Mouse (Mus musculus): ENCODE data around the gene Nipsnap1.

Nipsnap1 gene

GRCm38 (mm10) chr11:4873755-4874475 is at the start of gene Nipsnap1:
Nipsnap1 (plus strand) TSS chr11:4873951.
- peak; percentile 89 for DNase-seq

DNA sequence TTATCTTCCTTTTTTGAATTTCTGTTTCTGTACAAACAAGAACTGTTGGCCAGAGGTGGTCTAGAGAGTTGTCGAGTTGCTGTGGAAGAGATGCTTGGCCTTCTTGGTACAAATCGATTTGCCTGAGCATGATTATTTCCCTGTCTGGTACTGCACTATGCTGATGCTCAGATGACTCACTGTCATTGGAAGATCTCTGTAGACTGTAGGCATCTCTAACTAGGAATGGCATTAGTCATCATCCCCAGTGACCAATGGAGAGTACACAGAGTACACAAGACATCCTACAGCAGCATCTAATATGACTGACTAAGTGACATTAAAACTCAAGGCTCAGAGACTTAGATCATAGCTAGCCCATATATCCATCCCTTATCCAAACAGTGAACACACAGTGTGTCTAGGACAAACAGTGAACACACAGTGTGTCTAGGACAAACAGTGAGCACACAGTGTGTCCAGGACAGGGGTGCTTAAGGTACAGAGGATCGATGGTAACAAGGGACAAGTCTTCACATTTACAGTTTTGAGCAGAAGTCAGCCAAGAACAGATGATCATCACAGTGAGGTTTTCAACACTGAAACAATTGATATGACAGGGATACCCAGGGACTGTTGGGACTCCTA is 47.5 kb upstream of the Nipsnap1 start:
- no peak for DNase-seq

DNA sequence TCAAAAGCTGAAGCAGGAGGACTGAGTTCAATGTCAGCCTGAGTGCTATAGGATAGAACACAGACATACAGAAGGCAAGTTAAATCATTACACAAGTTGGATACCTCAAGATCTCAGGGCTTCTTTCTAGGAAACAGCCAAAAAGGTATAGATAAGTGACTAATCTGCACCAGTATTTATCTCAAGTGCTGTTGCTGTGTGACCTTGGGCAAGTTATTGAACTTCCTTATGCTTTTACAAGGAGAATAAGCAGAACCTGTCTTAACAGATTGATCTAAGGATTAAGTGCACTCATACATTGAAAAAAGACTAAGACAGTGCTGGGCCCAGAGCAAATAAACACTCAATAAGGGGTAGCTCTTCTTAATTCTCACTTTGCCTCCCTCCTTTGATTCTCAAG is 46.4 kb upstream of the Nipsnap1 start:
- DNase-seq: no peak

DNA sequence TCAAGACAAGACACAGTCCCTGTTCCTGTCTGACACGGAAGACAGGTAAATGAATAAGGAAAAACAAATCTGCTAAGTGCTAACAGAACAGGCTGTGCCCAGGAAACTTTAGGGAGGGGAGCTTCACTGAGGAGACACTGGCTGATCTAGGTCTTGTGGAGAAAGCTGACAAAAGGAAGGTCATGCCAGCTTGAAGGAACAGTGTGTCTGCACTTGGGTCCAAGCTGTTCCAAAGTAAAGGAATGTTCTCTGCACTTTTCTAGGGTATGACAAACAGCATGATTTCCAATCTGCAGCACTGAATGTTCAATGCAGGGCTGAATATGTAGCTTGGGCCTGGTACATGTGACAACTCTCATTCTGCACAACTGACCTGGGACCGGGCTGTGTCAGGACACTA is 45.8 kb upstream of the Nipsnap1 start:
- DNase-seq: no peak

DNA sequence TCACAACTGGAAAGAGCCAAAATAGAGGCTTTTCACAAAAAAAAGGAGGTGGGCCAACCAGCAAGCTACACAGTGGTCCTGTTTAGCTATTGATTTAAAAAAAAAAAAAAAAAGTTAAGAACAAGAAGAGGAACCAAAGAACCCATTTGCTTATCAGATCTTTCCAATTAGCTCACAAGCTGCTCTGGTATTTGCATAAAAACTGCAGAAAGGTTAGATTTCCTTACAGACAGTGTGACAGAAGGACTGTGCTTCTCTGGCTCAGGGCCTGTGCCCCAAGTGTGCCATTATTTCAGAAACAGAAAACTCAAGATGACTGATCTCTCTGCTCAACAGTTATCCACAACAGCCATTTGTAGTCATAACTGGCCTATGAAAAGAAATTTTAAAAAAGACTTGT is 42.7 kb upstream of the Nipsnap1 start:
- DNase-seq: no peak

DNA sequence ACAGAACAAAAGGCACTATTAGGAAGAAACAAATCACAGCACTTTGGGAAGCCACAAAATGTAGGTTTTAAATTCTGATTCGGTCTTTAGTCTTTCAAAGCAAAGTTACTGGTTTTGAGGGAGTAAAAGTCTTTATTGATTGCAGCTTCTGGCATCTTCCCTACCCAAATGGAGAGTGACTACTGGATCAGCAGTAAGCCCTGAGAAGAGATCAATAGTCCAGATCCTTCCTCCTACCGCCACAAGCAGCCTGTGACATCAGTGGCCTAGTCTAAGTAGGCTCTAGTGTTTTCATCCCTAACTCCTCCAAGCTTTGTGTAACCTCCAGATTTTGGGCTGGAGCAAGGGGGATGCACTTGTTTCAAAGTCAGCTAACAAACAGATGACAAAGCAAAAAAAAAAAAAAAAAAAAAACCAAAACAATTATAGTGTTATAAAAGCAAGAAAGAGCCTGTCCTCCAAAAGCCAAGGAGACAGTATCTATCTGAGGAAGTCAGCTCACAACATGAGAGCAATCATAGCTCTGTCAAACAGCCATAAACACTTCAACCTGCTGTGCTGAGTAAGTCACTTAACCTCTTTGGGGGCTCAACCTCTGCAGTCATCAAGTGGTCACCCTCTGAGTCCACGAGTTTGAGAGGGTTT is 40.3 kb upstream of the Nipsnap1 start:
- no peak for DNase-seq

- no peak for DNase-seq
These were observed 38.3 kb upstream of the Nipsnap1 start for GRCm38 (mm10) chr11:4835436-4835835.

DNA sequence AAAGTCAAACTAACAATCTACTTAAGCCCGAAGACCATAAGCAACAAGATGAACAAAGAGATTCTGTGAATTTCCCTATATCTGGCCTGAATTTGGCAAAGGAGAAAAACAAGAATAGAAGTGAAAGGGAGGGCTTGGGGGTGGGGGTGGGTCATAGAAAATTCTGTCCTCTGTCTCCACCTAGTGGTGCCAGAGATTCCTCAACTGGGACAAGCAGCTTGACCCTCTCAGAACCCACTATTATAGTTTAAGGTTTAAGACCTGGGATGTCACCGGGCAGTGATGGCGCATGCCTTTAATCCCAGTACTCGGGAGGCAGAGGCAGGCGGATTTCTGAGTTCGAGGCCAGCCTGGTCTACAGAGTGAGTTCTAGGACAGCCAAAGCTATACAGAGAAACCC is 37.0 kb upstream of the Nipsnap1 start:
- DNase-seq: peak; percentile 75

- DNase-seq: no peak
These were observed 36.4 kb upstream of the Nipsnap1 start for GRCm38 (mm10) chr11:4837342-4837741.

- no peak for DNase-seq
These were observed 35.5 kb upstream of the Nipsnap1 start for GRCm38 (mm10) chr11:4838235-4838634.

DNA sequence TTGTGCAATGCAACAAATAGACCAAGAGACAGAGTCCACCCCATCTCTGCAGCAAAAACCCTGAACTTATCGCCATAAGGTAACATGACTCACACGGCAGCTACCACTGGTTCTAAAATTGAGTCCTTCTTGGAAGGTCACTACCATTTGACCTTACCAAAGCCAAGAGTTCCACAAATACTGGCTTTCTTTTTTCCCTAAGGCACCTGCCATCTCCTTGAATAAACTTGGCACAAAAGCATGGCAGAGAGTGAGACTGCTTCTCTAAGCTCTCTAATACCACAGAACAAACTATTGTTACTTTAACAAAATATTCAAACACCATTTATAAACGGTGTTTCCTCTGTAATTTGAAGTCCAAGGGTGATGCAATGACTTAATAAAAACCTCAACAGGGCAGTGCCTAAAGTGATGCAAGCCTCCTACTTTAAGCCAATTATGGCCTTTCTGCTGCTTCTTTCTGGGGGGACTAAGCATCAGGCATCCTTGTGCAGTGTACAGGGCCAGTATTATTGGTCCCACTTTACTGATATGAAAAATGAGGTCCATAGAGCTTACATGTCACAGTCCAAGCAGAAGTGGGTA is 32.7 kb upstream of the Nipsnap1 start:
- DNase-seq: no peak

GRCm38 (mm10) chr11:4848483-4849248 is 25.1 kb upstream of the Nipsnap1 start:
- peak; percentile 63 for DNase-seq

- peak; percentile 98 for DNase-seq
These were observed 24.4 kb upstream of the Nipsnap1 start, which contains the start of gene Nf2 for GRCm38 (mm10) chr11:4849258-4849943. Nf2 (minus strand) TSS chr11:4849536.

DNA sequence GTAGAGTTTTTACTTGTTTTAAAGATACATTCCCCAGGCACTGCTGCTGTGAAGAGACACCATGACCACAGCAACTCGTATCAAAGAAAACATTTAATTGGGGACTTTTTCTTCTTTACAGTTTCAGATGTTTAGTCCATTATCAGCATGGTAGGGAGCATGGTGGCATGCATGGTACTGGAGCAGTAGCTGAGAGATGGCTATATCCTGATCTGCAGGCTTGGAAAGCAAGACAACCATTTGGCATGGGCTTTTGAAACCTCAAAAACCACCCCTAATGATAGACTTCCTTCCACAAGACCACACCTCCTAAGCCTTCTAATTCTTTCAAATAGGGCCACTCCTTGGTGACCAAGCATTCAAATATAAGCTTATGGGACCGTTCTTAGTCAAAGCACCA is 23.3 kb upstream of the Nipsnap1 start:
- DNase-seq: no peak

GRCm38 (mm10) chr11:4853021-4853420 is 20.7 kb upstream of the Nipsnap1 start:
- no peak for DNase-seq

DNA sequence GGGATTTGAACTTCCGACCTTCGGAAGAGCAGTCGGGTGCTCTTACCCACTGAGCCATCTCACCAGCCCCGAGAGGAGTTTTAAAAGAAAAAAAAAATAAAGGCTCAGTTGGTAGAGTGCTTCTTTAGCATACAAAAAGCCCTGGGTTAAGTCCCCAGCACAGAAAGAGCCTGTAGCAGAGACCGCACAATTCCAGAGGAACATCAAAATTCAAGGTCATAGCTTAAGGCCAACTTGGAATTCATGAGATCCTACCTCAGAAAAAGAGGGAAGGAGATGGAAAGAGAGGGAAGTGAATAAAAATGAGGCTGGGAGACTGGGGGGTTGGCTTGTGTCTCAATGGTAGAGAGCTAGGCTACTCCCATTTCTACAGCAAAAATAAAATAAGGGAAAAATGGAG is 19.6 kb upstream of the Nipsnap1 start:
- DNase-seq: no peak

DNA sequence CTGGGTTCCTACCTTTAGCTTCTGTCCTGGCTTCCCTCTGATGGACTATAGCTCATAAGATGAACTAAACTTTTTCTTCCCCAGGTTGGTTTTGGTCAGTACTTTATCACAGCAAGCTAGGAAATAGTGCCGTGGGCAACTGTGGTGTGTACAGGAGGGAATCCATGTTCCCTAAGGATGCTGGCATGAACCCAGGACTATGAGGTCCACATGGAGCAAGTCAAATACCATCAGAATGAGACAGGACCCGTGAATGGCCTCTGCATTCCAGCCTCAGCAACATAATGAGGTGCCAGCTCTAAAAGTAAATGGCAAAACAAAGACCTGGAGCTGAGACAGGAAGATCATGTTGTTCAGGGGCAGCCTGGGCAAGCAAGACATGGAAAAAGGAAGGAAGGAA is 15.3 kb upstream of the Nipsnap1 start:
- no peak for DNase-seq

GRCm38 (mm10) chr11:4860986-4861385 is 12.8 kb upstream of the Nipsnap1 start:
- no peak for DNase-seq

- DNase-seq: no peak
These were observed 11.7 kb upstream of the Nipsnap1 start for GRCm38 (mm10) chr11:4861816-4862604.

DNA sequence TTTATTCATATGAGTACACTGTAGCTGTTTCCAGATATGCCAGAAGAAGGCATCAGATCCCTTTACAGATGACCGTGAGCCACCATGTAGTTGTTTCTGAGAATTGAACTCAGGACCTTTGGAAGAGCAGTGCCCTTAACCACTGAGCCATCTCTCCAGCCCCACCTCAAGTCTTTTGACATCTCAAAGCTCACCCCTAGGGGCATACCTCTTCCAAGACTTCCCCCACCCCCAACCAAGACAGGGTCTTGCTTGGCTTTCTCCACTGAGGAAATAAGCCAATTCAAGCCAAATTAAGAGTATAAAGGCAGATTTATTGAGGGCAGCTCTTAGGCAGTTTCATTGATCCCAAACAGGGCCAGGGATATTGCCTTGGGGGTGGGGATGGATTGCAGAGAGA is 11.0 kb upstream of the Nipsnap1 start:
- DNase-seq: no peak

DNA sequence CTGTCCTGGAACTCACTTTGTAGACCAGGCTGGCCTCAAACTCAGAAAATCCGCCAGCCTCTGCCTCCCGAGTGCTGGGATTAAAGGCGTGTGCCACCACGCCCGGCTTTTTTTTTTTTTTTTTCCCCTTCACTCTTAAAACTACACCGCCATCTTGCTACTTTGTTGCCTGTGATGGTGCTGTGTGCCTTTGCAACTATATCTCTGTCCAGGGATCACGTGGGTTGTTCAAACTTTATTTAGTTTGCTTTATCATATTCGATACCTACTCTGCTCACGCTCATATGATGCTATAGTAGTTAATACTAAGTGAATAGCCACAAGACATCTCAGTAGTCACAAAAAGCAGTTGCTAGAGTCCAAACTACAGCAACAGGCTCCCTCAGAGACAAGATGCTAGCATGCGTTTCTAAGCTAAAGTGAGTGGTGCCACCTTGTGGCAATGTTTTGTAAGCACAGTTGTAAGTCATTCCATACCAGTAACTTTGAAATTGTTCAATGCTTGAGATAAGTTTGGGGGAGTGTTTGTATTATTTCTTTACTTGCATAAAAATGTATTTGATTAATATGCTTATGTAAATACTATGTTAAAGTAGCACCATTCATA is 8.0 kb upstream of the Nipsnap1 start:
- peak; percentile 82 for DNase-seq

Measured in kidney, postnatal 10 days (tissue).